Mouse (Mus musculus) heart, embryonic 16.5 days (tissue): ENCODE measurements at regions not wholly inside any gene's neighbourhood (a gene's known extent, or its start where the extent isn't known, plus 50 kb on each side); places are given as distances from the start of the nearest gene placed in this dataset.
"Not testable (repeated sequence)": the region's sequence is repeated elsewhere in the genome, so short reads cannot be mapped to it uniquely, and the experiment has no call there.

ENCODE experiments used
- ATAC-seq: fragments of 200-750 bp; cut with Nextera tagmentation; replicated peaks from 2 replicates; pipeline ENCODE4 v1.8.0; 2017; ENCODE audit warnings: moderate number of reproducible peaks; ENCODE audit not compliant: insufficient read depth, low FRiP score; ENCODE audit errors: extremely low read depth
- H3K27ac ChIP-seq: fragments of 300-500 bp; sonication (generic); 2 replicates; pipeline ENCODE4 v1.5.1; 2014; ENCODE audit warnings: mild to moderate bottlenecking, low read length, control low read depth, moderate library complexity
- H3K27me3 ChIP-seq: fragments of 300-500 bp; sonication (generic); 2 replicates; pipeline ENCODE4 v1.6.1; 2014; ENCODE audit warnings: low read length, mixed read lengths; ENCODE audit not compliant: control insufficient read depth, insufficient read depth
- H3K36me3 ChIP-seq: fragments of 300-500 bp; sonication (generic); 2 replicates; pipeline ENCODE4 v1.6.1; 2014; ENCODE audit not compliant: control insufficient read depth, insufficient read depth
- H3K4me1 ChIP-seq: fragments of 300-500 bp; sonication (generic); 2 replicates; pipeline ENCODE4 v1.6.1; 2014; ENCODE audit warnings: low read length, mixed read lengths; ENCODE audit not compliant: control insufficient read depth, insufficient read depth
- H3K4me2 ChIP-seq: fragments of 300-500 bp; sonication (generic); 2 replicates; pipeline ENCODE4 v1.6.1; 2014; ENCODE audit warnings: low read depth, mild to moderate bottlenecking, control low read depth, low read length
- H3K4me3 ChIP-seq: fragments of 300-500 bp; sonication (generic); 2 replicates; pipeline ENCODE4 v1.5.1; 2014; ENCODE audit warnings: mild to moderate bottlenecking, control low read depth, low read length
- H3K9ac ChIP-seq: fragments of 300-500 bp; sonication (generic); 2 replicates; pipeline ENCODE4 v1.6.1; 2014; ENCODE audit warnings: low read length, control low read depth
- H3K9me3 ChIP-seq: fragments of 300-500 bp; sonication (generic); replicated peaks from 2 replicates; pipeline ENCODE4 v1.6.1; 2016; ENCODE audit warnings: low read length; ENCODE audit not compliant: control insufficient read depth
- WGBS: fragments of 180-500 bp; shearing (Covaris S2); extraction: QIAGEN DNeasy Blood & Tissue Kit; methylation state at CpG from one replicate; pipeline ENCODE4 v1.1.7; 2014; 5-methylcytosine and 5-hydroxymethylcytosine counted together

GRCm38 (mm10) chr19:19347017-19347416 lies 236.0 kb upstream of the Rorb start:
- Histone ChIP-seq H3K27me3 (no peaks in the 10 kb centered on the region), H3K4me2 (no peak overlapping the region), H3K9me3 (no peaks in the 10 kb centered on the region), H3K36me3 (no peaks in the 10 kb centered on the region), H3K9ac (no peak overlapping the region), H3K4me1 (no peaks in the 10 kb centered on the region), H3K27ac (no peak overlapping the region), H3K4me3 (no peak overlapping the region)
- no peak for ATAC-seq
- 42% methylated on average over 2 of the region's 2 CpGs for WGBS

- H3K9ac ChIP-seq = no peak overlapping the region
- ATAC-seq = no peak
- H3K27ac ChIP-seq = no peak overlapping the region
- no peaks in the 10 kb centered on the region for H3K4me1 ChIP-seq
- 66% methylated on average over 7 of the region's 7 CpGs for WGBS
- H3K36me3 ChIP-seq = no peaks in the 10 kb centered on the region
- H3K9me3 ChIP-seq = no peaks in the 10 kb centered on the region
- H3K4me3 ChIP-seq = no peak overlapping the region
- H3K27me3 ChIP-seq = no peaks in the 10 kb centered on the region
- no peak overlapping the region for H3K4me2 ChIP-seq
Observed at GRCm38 (mm10) chr19:19344426-19344811, 233.4 kb upstream of the Rorb start.

GRCm38 (mm10) chr19:19343702-19344425 lies 232.9 kb upstream of the Rorb start:
- no peak overlapping the region for H3K4me2 ChIP-seq
- no peaks in the 10 kb centered on the region for H3K27me3 ChIP-seq
- 55% methylated on average over 10 of the region's 10 CpGs for WGBS
- no peaks in the 10 kb centered on the region for H3K4me1 ChIP-seq
- no peak overlapping the region for H3K4me3 ChIP-seq
- H3K36me3 ChIP-seq = no peaks in the 10 kb centered on the region
- H3K9ac ChIP-seq = no peak overlapping the region
- no peak for ATAC-seq
- no peak overlapping the region for H3K27ac ChIP-seq
- H3K9me3 ChIP-seq = no peaks in the 10 kb centered on the region

- not testable (repeated sequence) for H3K4me1 ChIP-seq, H3K4me3 ChIP-seq, H3K36me3 ChIP-seq, H3K9me3 ChIP-seq, H3K4me2 ChIP-seq, ATAC-seq, H3K27me3 ChIP-seq, H3K9ac ChIP-seq, H3K27ac ChIP-seq
- WGBS = 68% methylated on average over 2 of the region's 2 CpGs
Observed at GRCm38 (mm10) chr19:19307142-19307541, 196.1 kb upstream of the Rorb start.

GRCm38 (mm10) chr19:19306476-19307131 lies 195.6 kb upstream of the Rorb start:
- H3K27me3 ChIP-seq = no peaks in the 10 kb centered on the region

GRCm38 (mm10) chr19:19285864-19286263 lies 174.9 kb upstream of the Rorb start:
- H3K4me2 ChIP-seq, H3K36me3 ChIP-seq, H3K9ac ChIP-seq, H3K4me1 ChIP-seq, H3K4me3 ChIP-seq, ATAC-seq, H3K9me3 ChIP-seq, H3K27ac ChIP-seq, H3K27me3 ChIP-seq: not testable (repeated sequence)
- WGBS = 79% methylated on average over 3 of the region's 3 CpGs

More at GRCm38 (mm10) chr19:19306476-19307131, 195.6 kb upstream of the Rorb start:
- Histone ChIP-seq H3K9me3 (no peaks in the 10 kb centered on the region), H3K4me1 (no peaks in the 10 kb centered on the region), H3K4me3 (no peak overlapping the region), H3K27ac (no peak overlapping the region), H3K4me2 (no peak overlapping the region), H3K36me3 (no peaks in the 10 kb centered on the region), H3K9ac (no peak overlapping the region)
- 85% methylated on average over 6 of the region's 6 CpGs for WGBS
- ATAC-seq = no peak

- no peak overlapping the region for H3K4me3 ChIP-seq
Observed at GRCm38 (mm10) chr19:19246837-19247560, 136.0 kb upstream of the Rorb start.

GRCm38 (mm10) chr19:19229305-19229994 lies 118.5 kb upstream of the Rorb start:
- ATAC-seq = no peak
- Histone ChIP-seq H3K27me3 (no peaks in the 10 kb centered on the region), H3K9ac (no peak overlapping the region), H3K36me3 (no peaks in the 10 kb centered on the region), H3K27ac (no peak overlapping the region), H3K4me3 (no peak overlapping the region), H3K9me3 (no peaks in the 10 kb centered on the region), H3K4me2 (no peak overlapping the region), H3K4me1 (no peaks in the 10 kb centered on the region)
- WGBS = 83% methylated on average over 3 of the region's 3 CpGs

More at GRCm38 (mm10) chr19:19246837-19247560, 136.0 kb upstream of the Rorb start:
- no peak overlapping the region for H3K9ac ChIP-seq
- no peaks in the 10 kb centered on the region for H3K9me3 ChIP-seq
- H3K36me3 ChIP-seq = no peaks in the 10 kb centered on the region
- 59% methylated on average over 5 of the region's 5 CpGs for WGBS
- no peak overlapping the region for H3K4me2 ChIP-seq
- H3K27me3 ChIP-seq = no peaks in the 10 kb centered on the region
- no peaks in the 10 kb centered on the region for H3K4me1 ChIP-seq
- no peak for ATAC-seq
- H3K27ac ChIP-seq = no peak overlapping the region
